Mouse (Mus musculus): Measurements from ENCODE around the gene Pik3cb. TPM values are rescaled to one million over a fixed set of nuclear protein-coding genes. Genes with fewer than 3 reads are reported as not detected.

Gene Pik3cb
- polyA plus RNA-seq, 1 experiment from 2014 or later = 1.5 TPM

GRCm38 (mm10) chr9:99146855-99147735 lies 6.7 kb upstream of the Pik3cb start:
- Histone ChIP-seq H3K27me3 (ENCODE audit: control insufficient read depth, insufficient read depth, low read length) (no peaks in the 10 kb centered on the region), H3K4me1 (ENCODE audit: control insufficient read depth in 2 of 2, insufficient read depth in 2 of 2, low read length in 2 of 2) (0 out of 4 replicates have a peak, but pooled peaks cover 0 to 4% of the 10 kb centered on the region in 2 experiments), H3K36me3 (ENCODE audit: control insufficient read depth, insufficient read depth, low read length) (no peaks in the 10 kb centered on the region), H3K27ac (replicated peaks in 1 of 2; ENCODE audit: control insufficient read depth in 1 of 2, insufficient read depth in 1 of 2, low read depth in 2 of 2, low read length in 2 of 2) (no peak overlapping the region), H3K4me3 (ENCODE audit: control insufficient read depth in 1 of 2, insufficient read depth in 1 of 2, low read depth in 1 of 2, low read length in 2 of 2) (no peak overlapping the region), H3K9ac (ENCODE audit: low read length) (no peak overlapping the region), H3K9me3 (ENCODE audit: control insufficient read depth, low read length) (no peaks in the 10 kb centered on the region), H3K4me2 (ENCODE audit: low read length) (no peak overlapping the region)
- WGBS = 74% methylated on average over 27 of the region's 27 CpGs
- no peak for ATAC-seq (ENCODE audit: insufficient number of reproducible peaks, insufficient read depth, low FRiP score, low read depth)

DNA sequence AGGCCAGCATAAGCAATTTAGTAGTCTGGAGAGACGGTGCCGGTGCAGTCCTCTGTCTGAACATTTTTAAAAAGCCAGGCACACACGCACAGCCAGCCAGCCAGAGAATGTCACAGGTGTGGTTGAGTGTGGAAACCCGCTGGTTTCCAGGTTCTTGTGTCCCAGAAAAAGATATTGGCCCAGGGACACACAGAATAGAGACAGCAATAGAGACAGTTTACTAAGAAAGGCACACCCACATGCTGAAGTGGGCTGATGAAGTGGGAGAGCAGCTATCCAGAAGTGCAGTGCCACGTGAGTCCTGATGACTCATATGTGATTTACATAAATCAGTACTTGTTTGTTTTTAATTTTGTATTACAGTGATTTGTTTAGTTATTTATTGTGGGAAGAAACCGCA lies 5.3 kb upstream of the Pik3cb start:
- Histone ChIP-seq H3K4me3 (ENCODE audit: control insufficient read depth in 1 of 2, insufficient read depth in 1 of 2, low read depth in 1 of 2, low read length in 2 of 2) (no peak overlapping the region), H3K27me3 (ENCODE audit: control insufficient read depth, insufficient read depth, low read length) (no peaks in the 10 kb centered on the region), H3K4me2 (ENCODE audit: low read length) (peak overlapping the region; percentile 14; the same call in 1 of the 2 replicates), H3K9ac (ENCODE audit: low read length) (no peak overlapping the region), H3K27ac (replicated peaks in 1 of 2; ENCODE audit: control insufficient read depth in 1 of 2, insufficient read depth in 1 of 2, low read depth in 2 of 2, low read length in 2 of 2) (0 out of 4 replicates have a peak overlapping the region, but pooled peaks of 1 of the 2 experiments have one; percentile 45), H3K4me1 (ENCODE audit: control insufficient read depth in 2 of 2, insufficient read depth in 2 of 2, low read length in 2 of 2) (peaks cover 0 to 15% of the 10 kb centered on the region in 2 experiments; a peak in 2 of 4 replicates), H3K9me3 (ENCODE audit: control insufficient read depth, low read length) (no peaks in the 10 kb centered on the region), H3K36me3 (ENCODE audit: control insufficient read depth, insufficient read depth, low read length) (no peaks in the 10 kb centered on the region)
- ATAC-seq (ENCODE audit: insufficient number of reproducible peaks, insufficient read depth, low FRiP score, low read depth) = no peak
- WGBS = 30% methylated on average over 6 of the region's 6 CpGs

DNA sequence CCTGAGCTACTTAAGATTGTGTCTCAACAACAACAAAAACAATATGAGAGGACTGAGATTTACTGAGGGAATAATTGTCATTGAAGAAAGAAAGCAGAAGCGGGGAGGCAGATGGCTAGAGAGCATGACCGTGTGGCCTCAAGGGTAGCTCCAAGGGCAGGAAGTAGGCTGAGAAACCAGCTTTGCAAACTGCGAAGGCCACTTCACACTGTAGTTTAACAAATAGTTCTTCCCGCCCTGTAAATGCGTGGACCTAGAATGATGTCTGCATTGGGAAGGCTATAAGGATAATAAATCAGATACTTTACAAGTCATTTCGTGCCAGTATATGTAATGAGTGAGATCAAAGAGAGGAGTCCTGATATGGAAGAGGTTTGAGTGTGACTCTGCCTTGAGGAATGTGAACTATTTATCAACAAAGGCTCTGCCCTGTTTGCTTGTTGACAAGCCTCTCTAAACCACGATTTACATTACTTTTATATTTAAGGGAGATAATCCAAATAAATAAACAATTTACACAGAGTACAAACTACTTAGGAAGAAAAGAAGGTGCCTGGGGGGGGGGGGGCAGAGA lies 4.1 kb upstream of the Pik3cb start:
- no peak for ATAC-seq (ENCODE audit: insufficient number of reproducible peaks, insufficient read depth, low FRiP score, low read depth)
- no peak overlapping the region for H3K4me3 ChIP-seq (ENCODE audit: control insufficient read depth in 1 of 2, insufficient read depth in 1 of 2, low read depth in 1 of 2, low read length in 2 of 2)
- H3K36me3 ChIP-seq (ENCODE audit: control insufficient read depth, insufficient read depth, low read length) = no peaks in the 10 kb centered on the region
- no peak overlapping the region for H3K9ac ChIP-seq (ENCODE audit: low read length)
- H3K9me3 ChIP-seq (ENCODE audit: control insufficient read depth, low read length) = no peaks in the 10 kb centered on the region
- H3K4me1 ChIP-seq (ENCODE audit: control insufficient read depth in 2 of 2, insufficient read depth in 2 of 2, low read length in 2 of 2) = peaks cover 0 to 15% of the 10 kb centered on the region in 2 experiments; a peak in 2 of 4 replicates
- no peak overlapping the region for H3K27ac ChIP-seq (replicated peaks in 1 of 2; ENCODE audit: control insufficient read depth in 1 of 2, insufficient read depth in 1 of 2, low read depth in 2 of 2, low read length in 2 of 2)
- WGBS = 37% methylated on average over 7 of the region's 7 CpGs
- no peaks in the 10 kb centered on the region for H3K27me3 ChIP-seq (ENCODE audit: control insufficient read depth, insufficient read depth, low read length)
- no peak overlapping the region for H3K4me2 ChIP-seq (ENCODE audit: low read length)

GRCm38 (mm10) chr9:99141618-99142017 lies 1.2 kb upstream of the Pik3cb start:
- no peak overlapping the region for H3K4me3 ChIP-seq (ENCODE audit: control insufficient read depth in 1 of 2, insufficient read depth in 1 of 2, low read depth in 1 of 2, low read length in 2 of 2)
- H3K27ac ChIP-seq (replicated peaks in 1 of 2; ENCODE audit: control insufficient read depth in 1 of 2, insufficient read depth in 1 of 2, low read depth in 2 of 2, low read length in 2 of 2) = no peak overlapping the region
- no peaks in the 10 kb centered on the region for H3K36me3 ChIP-seq (ENCODE audit: control insufficient read depth, insufficient read depth, low read length)
- no peak overlapping the region for H3K9ac ChIP-seq (ENCODE audit: low read length)
- no peaks in the 10 kb centered on the region for H3K27me3 ChIP-seq (ENCODE audit: control insufficient read depth, insufficient read depth, low read length)
- WGBS = 20% methylated on average over 8 of the region's 8 CpGs
- no peak for ATAC-seq (ENCODE audit: insufficient number of reproducible peaks, insufficient read depth, low FRiP score, low read depth)
- no peaks in the 10 kb centered on the region for H3K9me3 ChIP-seq (ENCODE audit: control insufficient read depth, low read length)
- peak overlapping the region; percentile 83; the same call in 1 of the 2 replicates for H3K4me2 ChIP-seq (ENCODE audit: low read length)
- peaks cover 0 to 15% of the 10 kb centered on the region in 2 experiments; a peak in 2 of 4 replicates for H3K4me1 ChIP-seq (ENCODE audit: control insufficient read depth in 2 of 2, insufficient read depth in 2 of 2, low read length in 2 of 2)

DNA sequence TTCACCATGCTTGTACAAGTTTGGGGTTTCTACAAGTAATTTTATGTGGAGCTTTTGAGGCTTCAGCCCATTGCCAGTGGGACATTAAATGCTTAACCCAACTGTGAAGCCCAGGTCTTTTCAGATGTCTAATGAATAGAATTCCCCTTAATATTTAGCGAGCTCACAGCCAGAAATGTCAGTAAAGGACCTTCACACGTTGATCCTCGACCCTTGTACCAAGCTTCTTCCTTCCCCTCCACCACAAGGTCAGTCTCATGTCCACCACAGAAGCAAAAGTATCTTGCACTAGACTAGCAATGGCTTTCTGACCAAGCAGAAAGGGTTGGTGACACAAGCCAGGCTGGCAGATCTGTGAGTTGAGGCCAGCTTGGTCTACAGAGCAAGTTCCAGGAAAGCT lies 750 bp upstream of the Pik3cb start:
- Histone ChIP-seq H3K36me3 (ENCODE audit: control insufficient read depth, insufficient read depth, low read length) (no peaks in the 10 kb centered on the region), H3K9me3 (ENCODE audit: control insufficient read depth, low read length) (no peaks in the 10 kb centered on the region), H3K4me2 (ENCODE audit: low read length) (peak overlapping the region; percentile 83), H3K4me1 (ENCODE audit: control insufficient read depth in 2 of 2, insufficient read depth in 2 of 2, low read length in 2 of 2) (peaks cover 0 to 15% of the 10 kb centered on the region in 2 experiments; a peak in 2 of 4 replicates), H3K4me3 (ENCODE audit: control insufficient read depth in 1 of 2, insufficient read depth in 1 of 2, low read depth in 1 of 2, low read length in 2 of 2) (peak overlapping the region in 1 of 2 experiments; percentile 81; a peak in 1 of 4 replicates), H3K9ac (ENCODE audit: low read length) (no peak overlapping the region), H3K27ac (replicated peaks in 1 of 2; ENCODE audit: control insufficient read depth in 1 of 2, insufficient read depth in 1 of 2, low read depth in 2 of 2, low read length in 2 of 2) (no peak overlapping the region), H3K27me3 (ENCODE audit: control insufficient read depth, insufficient read depth, low read length) (no peaks in the 10 kb centered on the region)
- WGBS = 40% methylated on average over 3 of the region's 3 CpGs
- ATAC-seq (ENCODE audit: insufficient number of reproducible peaks, insufficient read depth, low FRiP score, low read depth) = no peak

DNA sequence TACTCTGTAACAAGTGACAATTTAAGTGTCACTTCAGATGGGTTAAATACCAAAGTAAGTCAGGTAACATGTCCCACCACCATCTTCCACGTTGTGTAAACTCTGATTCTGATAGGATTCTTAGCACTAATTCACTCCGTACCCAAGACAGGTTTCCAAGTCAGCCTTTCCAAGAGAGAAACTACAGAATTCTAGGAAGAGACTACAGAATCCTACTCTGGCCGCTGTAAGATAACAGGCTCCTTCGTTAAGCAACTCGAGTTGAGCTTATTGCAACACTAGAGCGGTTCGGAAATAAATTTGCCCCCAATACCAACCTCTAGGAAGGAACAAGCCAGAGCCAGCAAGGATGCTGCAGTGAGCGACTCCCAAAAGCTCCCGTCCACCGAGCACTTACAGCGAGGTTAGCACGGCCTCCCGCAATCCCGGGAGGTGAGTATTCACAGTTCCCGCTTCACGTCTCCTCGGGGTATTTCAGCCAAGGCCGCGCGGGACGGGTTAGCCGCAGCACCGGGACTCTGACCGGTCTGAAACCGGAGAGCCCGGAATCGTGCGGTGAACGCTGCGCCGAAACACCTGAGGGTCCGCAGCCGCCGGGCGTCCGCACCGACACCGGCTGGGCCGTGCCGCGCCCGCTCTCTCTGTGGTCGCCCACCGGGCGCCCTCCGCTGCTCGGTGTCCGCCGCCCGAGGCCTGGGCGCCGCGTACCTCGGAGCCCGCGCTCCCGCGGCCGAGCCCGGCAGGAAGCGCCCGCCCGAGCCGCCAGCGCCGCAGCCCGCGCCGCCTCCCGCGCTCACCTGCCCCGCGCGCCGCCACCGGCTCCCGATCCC lies 1.0 kb downstream of the Pik3cb start:
- H3K27ac ChIP-seq (replicated peaks in 1 of 2; ENCODE audit: control insufficient read depth in 1 of 2, insufficient read depth in 1 of 2, low read depth in 2 of 2, low read length in 2 of 2) = peak overlapping the region; percentile 66 to 77
- peaks cover 0 to 11% of the 10 kb centered on the region in 2 experiments; a peak in 2 of 4 replicates for H3K4me1 ChIP-seq (ENCODE audit: control insufficient read depth in 2 of 2, insufficient read depth in 2 of 2, low read length in 2 of 2)
- no peaks in the 10 kb centered on the region for H3K9me3 ChIP-seq (ENCODE audit: control insufficient read depth, low read length)
- ATAC-seq (ENCODE audit: insufficient number of reproducible peaks, insufficient read depth, low FRiP score, low read depth) = peak; percentile 80
- peak overlapping the region; percentile 81 to 99 for H3K4me3 ChIP-seq (ENCODE audit: control insufficient read depth in 1 of 2, insufficient read depth in 1 of 2, low read depth in 1 of 2, low read length in 2 of 2)
- H3K9ac ChIP-seq (ENCODE audit: low read length) = peak overlapping the region; percentile 85
- no peaks in the 10 kb centered on the region for H3K27me3 ChIP-seq (ENCODE audit: control insufficient read depth, insufficient read depth, low read length)
- H3K36me3 ChIP-seq (ENCODE audit: control insufficient read depth, insufficient read depth, low read length) = no peaks in the 10 kb centered on the region
- H3K4me2 ChIP-seq (ENCODE audit: low read length) = peak overlapping the region; percentile 83
- under 1% methylated on average over 45 of the region's 77 CpGs for WGBS

DNA sequence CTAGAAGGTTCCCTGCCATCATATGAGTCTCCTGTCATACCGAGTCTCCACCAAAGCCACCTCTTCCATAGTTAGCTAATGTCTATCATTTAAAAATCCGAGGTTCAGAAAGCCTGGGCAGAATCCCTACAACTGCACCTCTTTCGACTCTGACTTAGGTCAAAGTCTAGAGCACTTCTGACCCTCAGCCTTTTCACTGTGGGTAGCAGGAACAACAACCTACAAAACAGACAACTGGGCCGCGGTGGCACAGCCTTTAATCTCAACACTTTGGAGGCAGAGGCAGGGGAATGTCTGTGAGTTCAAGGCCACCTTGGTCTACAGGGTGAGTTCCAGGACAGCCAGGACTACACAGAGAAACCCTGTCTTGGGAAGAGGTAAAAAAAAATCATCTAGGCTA lies 3.1 kb downstream of the Pik3cb start:
- Histone ChIP-seq H3K27ac (replicated peaks in 1 of 2; ENCODE audit: control insufficient read depth in 1 of 2, insufficient read depth in 1 of 2, low read depth in 2 of 2, low read length in 2 of 2) (no peak overlapping the region), H3K9me3 (ENCODE audit: control insufficient read depth, low read length) (no peaks in the 10 kb centered on the region), H3K4me2 (ENCODE audit: low read length) (no peak overlapping the region), H3K36me3 (ENCODE audit: control insufficient read depth, insufficient read depth, low read length) (no peaks in the 10 kb centered on the region), H3K9ac (ENCODE audit: low read length) (no peak overlapping the region), H3K4me1 (ENCODE audit: control insufficient read depth in 2 of 2, insufficient read depth in 2 of 2, low read length in 2 of 2) (peaks cover 0 to 14% of the 10 kb centered on the region in 2 experiments; a peak in 2 of 4 replicates), H3K27me3 (ENCODE audit: control insufficient read depth, insufficient read depth, low read length) (no peaks in the 10 kb centered on the region), H3K4me3 (ENCODE audit: control insufficient read depth in 1 of 2, insufficient read depth in 1 of 2, low read depth in 1 of 2, low read length in 2 of 2) (no peak overlapping the region)
- 75% methylated on average over 5 of the region's 5 CpGs for WGBS
- ATAC-seq (ENCODE audit: insufficient number of reproducible peaks, insufficient read depth, low FRiP score, low read depth) = no peak
